Mouse (Mus musculus) neural tube, embryonic 13.5 days (tissue): ENCODE data around the gene Cltrn. TPM values are rescaled to one million over a fixed set of nuclear protein-coding genes. Genes with fewer than 3 reads are reported as not detected.
A peak's percentile ranks its signal among the peaks of the same experiment; 100 is the strongest.

Source experiments
- ATAC-seq: fragments of 200-750 bp; cut with Nextera tagmentation; 2 replicates; pipeline ENCODE4 v1.8.0; 2017; ENCODE audit warnings: low read depth, mild to moderate bottlenecking, moderate TSS enrichment, moderate library complexity
- H3K27ac ChIP-seq: fragments of 300-500 bp; sonication (generic); replicated peaks from 2 replicates; pipeline ENCODE4 v1.5.1; 2015; ENCODE audit warnings: moderate library complexity, mild to moderate bottlenecking, inconsistent platforms
- H3K27me3 ChIP-seq: fragments of 300-500 bp; sonication (generic); 2 replicates; pipeline ENCODE4 v1.6.1; 2015; ENCODE audit warnings: mild to moderate bottlenecking, inconsistent platforms
- H3K36me3 ChIP-seq: fragments of 300-500 bp; sonication (generic); 2 replicates; pipeline ENCODE4 v1.6.1; 2015; ENCODE audit warnings: mild to moderate bottlenecking, inconsistent platforms
- H3K4me1 ChIP-seq: fragments of 300-500 bp; sonication (generic); replicated peaks from 2 replicates; pipeline ENCODE4 v1.6.1; 2015; ENCODE audit warnings: inconsistent platforms
- H3K4me2 ChIP-seq: fragments of 300-500 bp; sonication (generic); 2 replicates; pipeline ENCODE4 v1.6.1; 2015; ENCODE audit warnings: inconsistent platforms, mild to moderate bottlenecking, moderate library complexity
- H3K4me3 ChIP-seq: fragments of 300-500 bp; sonication (generic); 2 replicates; pipeline ENCODE4 v1.5.1; 2015; ENCODE audit warnings: mild to moderate bottlenecking, inconsistent platforms
- H3K9ac ChIP-seq: fragments of 300-500 bp; sonication (generic); 2 replicates; pipeline ENCODE4 v1.6.1; 2015; ENCODE audit warnings: moderate library complexity, mild to moderate bottlenecking, inconsistent platforms
- H3K9me3 ChIP-seq: fragments of 300-500 bp; sonication (generic); 2 replicates; pipeline ENCODE4 v1.6.1; 2016; ENCODE audit warnings: inconsistent platforms
- WGBS: fragments of 180-500 bp; shearing (Covaris S2); methylation state at CpG from one replicate; pipeline ENCODE4 v1.1.7; 2015; 5-methylcytosine and 5-hydroxymethylcytosine counted together
- polyA plus RNA-seq: library from polyadenylated mRNA; unstranded; fragments of >200 nt; fragmentation: Nextera tagmentation; extraction: Ambion mirVana; gene quantifications from 2 replicates; pipeline ENCODE4 v1.2.1, GENCODE M21; 2015

The Cltrn gene
- not detected in 2 replicates for polyA plus RNA-seq

DNA sequence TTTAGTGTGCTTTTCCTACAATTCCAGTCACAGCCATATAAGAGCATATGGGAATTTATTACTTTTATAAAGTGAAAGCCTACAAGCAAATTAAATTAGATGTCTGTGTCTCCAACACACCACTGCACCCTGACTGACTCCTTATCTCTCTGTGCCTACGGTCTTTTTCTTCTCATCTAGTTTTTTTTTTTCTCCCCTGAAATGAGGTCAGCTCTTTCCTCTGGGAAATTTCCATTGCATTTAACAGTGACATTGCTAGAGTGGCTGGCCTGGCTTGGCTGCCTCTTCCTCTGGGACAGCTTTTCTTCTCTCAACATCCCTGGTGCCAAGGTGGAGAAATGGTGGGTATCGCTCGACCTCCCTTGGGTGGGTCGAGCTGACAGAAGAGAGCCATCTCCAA, at the start of gene Cltrn:
Gene Cltrn (plus strand): TSS at position 249 of the 400 bp plus-strand sequence.
- Histone ChIP-seq H3K4me3 (no peak within 1 kb of the TSS), H3K4me1 (no peaks in the 10 kb centered on the region), H3K9ac (no peak within 1 kb of the TSS), H3K9me3 (no peaks in the 10 kb centered on the region), H3K27ac (no peak within 1 kb of the TSS), H3K36me3 (no peaks in the 10 kb centered on the region), H3K4me2 (no peak within 1 kb of the TSS), H3K27me3 (peaks cover 40% of the 10 kb centered on the region)
- no peak for ATAC-seq
- WGBS: 93% methylated on average over 4 of the region's 4 CpGs

DNA sequence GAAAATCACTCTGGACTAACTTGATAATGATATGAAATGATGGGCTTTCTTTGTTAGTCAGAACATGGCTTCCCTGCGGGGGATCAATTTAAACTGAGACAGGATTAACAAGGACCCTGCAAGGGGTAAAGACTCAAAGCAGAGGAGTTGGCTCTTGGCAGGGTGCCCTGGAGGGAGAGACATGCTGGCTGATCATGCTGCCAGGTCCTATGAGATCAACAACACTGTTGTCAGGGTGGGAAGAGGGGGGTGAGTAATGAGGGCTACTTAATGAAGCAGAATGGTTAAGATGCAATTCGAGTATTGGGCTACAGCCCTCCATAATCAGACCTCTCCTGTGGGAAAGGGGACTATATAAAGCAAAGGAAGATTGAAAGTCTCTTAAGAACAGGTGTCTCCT, 49.7 kb upstream of the Cltrn start:
- Histone ChIP-seq H3K27ac (no peak overlapping the region), H3K36me3 (no peaks in the 10 kb centered on the region), H3K4me3 (no peak overlapping the region), H3K9me3 (no peaks in the 10 kb centered on the region), H3K4me2 (no peak overlapping the region), H3K9ac (no peak overlapping the region), H3K27me3 (peaks cover 11% of the 10 kb centered on the region; the same call in 1 of the 2 replicates), H3K4me1 (no peaks in the 10 kb centered on the region)
- ATAC-seq: no peak
- WGBS: 45% methylated on average over 2 of the region's 2 CpGs

DNA sequence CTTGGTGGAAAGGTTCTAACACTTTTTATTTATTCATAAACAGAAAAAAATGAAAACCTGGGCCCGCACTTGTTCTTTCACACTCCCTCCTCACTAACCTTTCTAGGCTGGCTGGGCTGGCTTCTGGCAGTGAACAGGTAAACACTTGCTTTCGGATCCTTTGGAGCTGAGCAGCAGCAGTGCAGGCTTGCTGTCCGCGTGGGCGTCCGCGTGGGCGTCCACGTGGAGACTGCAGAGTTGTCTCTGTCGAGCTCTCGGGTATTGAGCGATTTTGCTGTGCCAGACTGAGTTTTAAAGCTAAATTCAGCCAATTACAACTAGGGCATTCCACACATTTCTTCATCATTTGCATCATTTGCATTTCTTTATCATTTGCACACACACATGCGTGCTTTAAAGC, 46.6 kb upstream of the Cltrn start:
- no peaks in the 10 kb centered on the region for H3K36me3 ChIP-seq
- peaks cover 11% of the 10 kb centered on the region; the same call in 1 of the 2 replicates for H3K27me3 ChIP-seq
- H3K9ac ChIP-seq: no peak overlapping the region
- H3K9me3 ChIP-seq: no peaks in the 10 kb centered on the region
- no peaks in the 10 kb centered on the region for H3K4me1 ChIP-seq
- no peak for ATAC-seq
- H3K4me3 ChIP-seq: no peak overlapping the region
- 75% methylated on average over 13 of the region's 13 CpGs for WGBS
- H3K27ac ChIP-seq: no peak overlapping the region
- no peak overlapping the region for H3K4me2 ChIP-seq

- no peak overlapping the region for H3K4me2 ChIP-seq
- no peaks in the 10 kb centered on the region for H3K4me1 ChIP-seq
- 70% methylated on average over 2 of the region's 2 CpGs for WGBS
- H3K27ac ChIP-seq: no peak overlapping the region
- H3K36me3 ChIP-seq: no peaks in the 10 kb centered on the region
- no peak for ATAC-seq
- H3K9ac ChIP-seq: no peak overlapping the region
- no peak overlapping the region for H3K4me3 ChIP-seq
- H3K9me3 ChIP-seq: no peaks in the 10 kb centered on the region
- 0 out of 2 replicates have a peak, but pooled peaks cover 6% of the 10 kb centered on the region for H3K27me3 ChIP-seq
Observed at GRCm38 (mm10) chrX:164046736-164047135, 41.9 kb upstream of the Cltrn start.

- no peak for ATAC-seq
- Histone ChIP-seq H3K4me2 (no peak overlapping the region), H3K4me1 (no peaks in the 10 kb centered on the region), H3K36me3 (no peaks in the 10 kb centered on the region), H3K27ac (no peak overlapping the region), H3K27me3 (peaks cover 18% of the 10 kb centered on the region), H3K9me3 (no peaks in the 10 kb centered on the region), H3K4me3 (no peak overlapping the region), H3K9ac (no peak overlapping the region)
- WGBS: 94% methylated on average over 4 of the region's 4 CpGs
Observed at GRCm38 (mm10) chrX:164055726-164056125, 32.9 kb upstream of the Cltrn start.

GRCm38 (mm10) chrX:164058523-164058922, 30.1 kb upstream of the Cltrn start:
- H3K9me3 ChIP-seq: no peaks in the 10 kb centered on the region
- ATAC-seq: no peak
- peaks cover 32% of the 10 kb centered on the region for H3K27me3 ChIP-seq
- 89% methylated on average over 3 of the region's 3 CpGs for WGBS
- H3K4me3 ChIP-seq: no peak overlapping the region
- H3K9ac ChIP-seq: no peak overlapping the region
- no peak overlapping the region for H3K4me2 ChIP-seq
- no peaks in the 10 kb centered on the region for H3K4me1 ChIP-seq
- no peak overlapping the region for H3K27ac ChIP-seq
- no peaks in the 10 kb centered on the region for H3K36me3 ChIP-seq

DNA sequence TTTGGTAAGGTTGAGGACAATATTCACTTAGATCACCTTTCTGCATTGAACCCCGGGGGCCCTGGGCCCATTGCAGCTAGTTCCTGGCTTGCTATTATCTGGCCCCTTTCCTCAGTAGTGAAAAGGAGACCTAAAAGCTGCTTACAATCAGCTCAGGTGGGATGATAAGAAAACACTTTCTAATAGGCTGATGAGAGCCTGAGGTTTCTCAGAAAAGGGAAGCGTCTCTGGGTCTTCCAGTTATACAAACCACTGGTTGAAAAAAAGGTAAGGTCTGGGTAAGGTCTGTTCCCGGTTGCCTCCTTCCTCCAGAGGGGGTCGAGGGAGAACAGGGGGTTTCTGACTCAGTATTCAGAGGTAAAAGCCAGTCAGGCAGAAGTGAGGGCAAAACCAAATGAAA, 29.6 kb upstream of the Cltrn start:
- no peak overlapping the region for H3K4me3 ChIP-seq
- no peak for ATAC-seq
- H3K36me3 ChIP-seq: no peaks in the 10 kb centered on the region
- no peaks in the 10 kb centered on the region for H3K4me1 ChIP-seq
- H3K9me3 ChIP-seq: no peaks in the 10 kb centered on the region
- H3K27ac ChIP-seq: no peak overlapping the region
- no peak overlapping the region for H3K4me2 ChIP-seq
- WGBS: 80% methylated on average over 4 of the region's 4 CpGs
- H3K9ac ChIP-seq: no peak overlapping the region
- H3K27me3 ChIP-seq: peaks cover 32% of the 10 kb centered on the region

GRCm38 (mm10) chrX:164066185-164066584, 22.4 kb upstream of the Cltrn start:
- Histone ChIP-seq H3K9ac (no peak overlapping the region), H3K27me3 (peaks cover 10% of the 10 kb centered on the region), H3K4me2 (no peak overlapping the region), H3K36me3 (no peaks in the 10 kb centered on the region), H3K9me3 (no peaks in the 10 kb centered on the region), H3K4me1 (no peaks in the 10 kb centered on the region), H3K27ac (no peak overlapping the region), H3K4me3 (no peak overlapping the region)
- no peak for ATAC-seq
- WGBS: 13% methylated on average over 2 of the region's 2 CpGs

DNA sequence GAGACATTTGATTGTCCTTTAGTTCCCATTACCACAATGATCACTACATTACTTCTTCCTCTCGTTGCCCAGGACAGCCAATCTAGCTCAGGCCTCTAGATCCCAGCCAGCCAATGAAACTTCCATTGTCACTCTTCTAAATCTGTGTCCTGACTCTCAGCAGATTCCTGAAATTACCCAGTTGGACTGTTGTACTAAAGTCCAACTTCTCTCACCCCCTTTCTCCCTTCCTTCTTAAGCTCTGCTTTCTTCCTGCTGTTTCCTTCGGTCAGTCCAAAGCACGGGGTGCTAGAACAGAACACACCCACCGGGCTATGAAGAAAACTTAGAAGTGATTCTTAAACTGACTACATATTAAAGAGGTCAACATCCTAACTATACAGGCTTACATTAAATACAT, 19.7 kb upstream of the Cltrn start:
- H3K9ac ChIP-seq: no peak overlapping the region
- no peaks in the 10 kb centered on the region for H3K27me3 ChIP-seq
- no peak overlapping the region for H3K4me3 ChIP-seq
- H3K4me1 ChIP-seq: no peaks in the 10 kb centered on the region
- H3K27ac ChIP-seq: no peak overlapping the region
- H3K36me3 ChIP-seq: peaks cover 3% of the 10 kb centered on the region; the same call in 1 of the 2 replicates
- no peaks in the 10 kb centered on the region for H3K9me3 ChIP-seq
- WGBS: 87% methylated on average over 4 of the region's 4 CpGs
- no peak for ATAC-seq
- H3K4me2 ChIP-seq: no peak overlapping the region

GRCm38 (mm10) chrX:164076040-164076775, 12.4 kb upstream of the Cltrn start, which contains the start of gene Siah1b:
Siah1b (minus strand) TSS chrX:164076493.
- Histone ChIP-seq H3K36me3 (peaks cover 3% of the 10 kb centered on the region; the same call in 1 of the 2 replicates), H3K27ac (peak within 1 kb of the TSS; percentile 89), H3K27me3 (peaks cover 23% of the 10 kb centered on the region), H3K4me1 (peaks cover 6% of the 10 kb centered on the region), H3K4me3 (peak within 1 kb of the TSS; percentile 54), H3K9me3 (no peaks in the 10 kb centered on the region), H3K9ac (peak within 1 kb of the TSS; percentile 62), H3K4me2 (peak within 1 kb of the TSS; percentile 74)
- ATAC-seq: peak; percentile 100
- WGBS: 38% methylated on average over 54 of the region's 54 CpGs

- H3K36me3 ChIP-seq: no peaks in the 10 kb centered on the region
- H3K27ac ChIP-seq: no peak overlapping the region
- no peaks in the 10 kb centered on the region for H3K4me1 ChIP-seq
- ATAC-seq: no peak
- H3K9me3 ChIP-seq: no peaks in the 10 kb centered on the region
- WGBS: 89% methylated on average over 9 of the region's 9 CpGs
- H3K9ac ChIP-seq: no peak overlapping the region
- no peak overlapping the region for H3K4me3 ChIP-seq
- no peak overlapping the region for H3K4me2 ChIP-seq
- H3K27me3 ChIP-seq: peaks cover 23% of the 10 kb centered on the region
Observed at GRCm38 (mm10) chrX:164082030-164082429, 6.6 kb upstream of the Cltrn start.

DNA sequence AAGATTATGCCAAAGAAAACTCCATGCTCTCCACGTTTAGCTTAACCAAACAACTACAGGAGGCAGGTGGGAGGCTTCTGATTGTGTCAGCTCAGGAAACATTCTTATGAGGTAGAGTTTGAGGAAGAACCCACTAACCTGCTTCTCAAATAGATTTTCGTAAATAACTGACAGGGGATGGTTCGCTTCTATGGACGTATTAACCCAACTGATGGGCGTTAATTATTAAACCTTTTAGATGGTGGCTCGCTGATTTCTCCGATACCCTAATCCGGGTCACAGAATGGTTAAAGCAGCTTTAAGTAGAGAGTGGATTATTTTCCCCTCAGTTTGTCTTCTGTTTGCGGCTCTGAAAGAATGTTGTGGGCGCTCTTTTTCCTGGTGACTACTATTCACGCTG, 1.3 kb downstream of the Cltrn start:
- no peaks in the 10 kb centered on the region for H3K9me3 ChIP-seq
- ATAC-seq: no peak
- no peaks in the 10 kb centered on the region for H3K36me3 ChIP-seq
- H3K27ac ChIP-seq: no peak overlapping the region
- no peak overlapping the region for H3K9ac ChIP-seq
- peaks cover 40% of the 10 kb centered on the region for H3K27me3 ChIP-seq
- H3K4me1 ChIP-seq: no peaks in the 10 kb centered on the region
- no peak overlapping the region for H3K4me2 ChIP-seq
- WGBS: 80% methylated on average over 11 of the region's 11 CpGs
- H3K4me3 ChIP-seq: no peak overlapping the region
